Mouse (Mus musculus) thymus, postnatal 0 days (tissue): ENCODE data around the gene Evi2. TPM values are rescaled to one million over a fixed set of nuclear protein-coding genes. Genes with fewer than 3 reads are reported as not detected.
A peak's percentile ranks its signal among the peaks of the same experiment; 100 is the strongest.

Source experiments
- DNase-seq: peaks from one replicate; pipeline ENCODE4 v3.0.0-alpha.2; 2015; ENCODE audit warnings: low spot score
- polyA plus RNA-seq: library from polyadenylated mRNA; unstranded; fragments of >200 nt; fragmentation: Nextera tagmentation; extraction: Ambion mirVana; gene quantifications from 2 replicates; pipeline ENCODE4 v1.2.1, GENCODE M21; 2015

The Evi2 gene
- 1.7 and 2.4 TPM in 2 replicates for polyA plus RNA-seq

GRCm38 (mm10) chr11:79530333-79530761 lies at the start of gene Evi2, which contains the start of gene Evi2a:
Gene Evi2, minus strand, starts transcription at chr11:79530589.
Gene Evi2a, minus strand, starts transcription at chr11:79530609.
- peak; percentile 70 for DNase-seq

GRCm38 (mm10) chr11:79577741-79578140 lies 47.4 kb upstream of the Evi2 start:
- peak; percentile 84 for DNase-seq

- peak; percentile 40 for DNase-seq
These were observed 45.1 kb upstream of the Evi2 start for GRCm38 (mm10) chr11:79575383-79576073.

GRCm38 (mm10) chr11:79573836-79574235 lies 43.4 kb upstream of the Evi2 start:
- DNase-seq = no peak

- no peak for DNase-seq
These were observed 39.9 kb upstream of the Evi2 start for GRCm38 (mm10) chr11:79570319-79570718.

GRCm38 (mm10) chr11:79568197-79568911 lies 38.0 kb upstream of the Evi2 start:
- DNase-seq = no peak

- DNase-seq = no peak
These were observed 36.6 kb upstream of the Evi2 start for GRCm38 (mm10) chr11:79566947-79567346.

- no peak for DNase-seq
These were observed 33.1 kb upstream of the Evi2 start for GRCm38 (mm10) chr11:79563493-79563892.

- DNase-seq = no peak
These were observed 30.1 kb upstream of the Evi2 start for GRCm38 (mm10) chr11:79560536-79560935.

- peak; percentile 39 for DNase-seq
These were observed 22.2 kb upstream of the Evi2 start for GRCm38 (mm10) chr11:79552622-79553021.

- DNase-seq = no peak
These were observed 5.9 kb upstream of the Evi2 start for GRCm38 (mm10) chr11:79536293-79536692.

- no peak for DNase-seq
These were observed 5.2 kb upstream of the Evi2 start for GRCm38 (mm10) chr11:79535554-79535953.

- no peak for DNase-seq
These were observed 3.7 kb upstream of the Evi2 start for GRCm38 (mm10) chr11:79533950-79534690.

- DNase-seq = no peak
These were observed 2.9 kb upstream of the Evi2 start for GRCm38 (mm10) chr11:79533311-79533710.

- DNase-seq = no peak
These were observed 1.1 kb upstream of the Evi2 start for GRCm38 (mm10) chr11:79531485-79531884.

GRCm38 (mm10) chr11:79530774-79531173 lies 385 bp upstream of the Evi2 start:
- DNase-seq = no peak

- DNase-seq = no peak
These were observed 653 bp downstream of the Evi2 start for GRCm38 (mm10) chr11:79529736-79530135.

GRCm38 (mm10) chr11:79529226-79529625 lies 1.2 kb downstream of the Evi2 start:
- no peak for DNase-seq

GRCm38 (mm10) chr11:79528601-79529000 lies 1.8 kb downstream of the Evi2 start:
- DNase-seq = no peak

GRCm38 (mm10) chr11:79527739-79528384 lies 2.5 kb downstream of the Evi2 start:
- DNase-seq = peak; percentile 44

- no peak for DNase-seq
These were observed 3.2 kb downstream of the Evi2 start for GRCm38 (mm10) chr11:79527015-79527738.
